Mouse (Mus musculus): ENCODE measurements around the gene Epb41l1. TPM values are rescaled to one million over a fixed set of nuclear protein-coding genes. Genes with fewer than 3 reads are reported as not detected.

Epb41l1 gene
- total RNA-seq, 2 experiments from 2014 or later = 15.9 to 19.9 TPM

DNA sequence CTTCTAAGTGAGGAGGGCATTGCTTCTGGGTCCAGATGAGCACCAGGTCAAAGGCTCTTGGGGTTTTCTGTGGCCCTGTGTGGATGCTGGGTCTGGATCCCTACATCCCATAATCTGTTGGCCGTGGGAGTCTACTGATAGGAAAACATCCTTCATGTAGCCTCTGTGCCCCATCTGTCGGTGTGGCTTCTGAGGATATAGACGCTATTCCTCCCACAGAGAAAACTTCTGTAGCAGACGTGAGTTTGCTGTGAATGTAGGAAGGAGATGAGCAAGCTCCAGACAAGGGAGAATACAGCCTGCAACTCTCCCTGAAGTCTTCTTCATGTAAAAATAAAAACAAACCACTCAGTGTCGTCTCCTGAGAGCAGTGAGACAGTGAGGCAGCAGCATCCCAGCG is 97.6 kb downstream of the Epb41l1 start:
- no peak for DNase-seq
- intact Hi-C loops (cut with DNase I) = loop anchor here (5.0 kb wide), 1 partner anchor 136 kb away; no protein-coding TSS in a partner anchor

DNA sequence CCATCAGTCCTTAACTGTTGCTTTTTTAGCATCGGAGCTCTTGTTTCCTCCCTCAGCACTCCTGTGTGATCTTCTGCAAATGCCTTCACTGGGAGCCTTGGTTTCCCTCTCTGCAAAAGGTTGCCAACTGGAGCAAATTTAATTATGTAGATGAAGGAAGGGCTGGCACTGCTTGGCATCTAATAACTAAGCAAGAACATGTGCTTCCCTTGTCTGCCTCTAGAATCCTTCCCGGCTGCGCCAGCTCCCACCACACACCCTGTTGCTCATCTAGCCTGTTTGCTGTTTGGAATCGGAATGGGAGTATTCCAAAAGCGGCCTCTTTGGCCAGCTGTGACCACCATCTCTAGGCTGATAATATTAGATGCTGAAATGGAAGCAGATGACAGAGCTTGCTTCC is 98.9 kb downstream of the Epb41l1 start:
- intact Hi-C loops (cut with DNase I) = loop anchor here (5.0 kb wide), 1 partner anchor 137 kb away; no protein-coding TSS in a partner anchor
- DNase-seq = no peak

DNA sequence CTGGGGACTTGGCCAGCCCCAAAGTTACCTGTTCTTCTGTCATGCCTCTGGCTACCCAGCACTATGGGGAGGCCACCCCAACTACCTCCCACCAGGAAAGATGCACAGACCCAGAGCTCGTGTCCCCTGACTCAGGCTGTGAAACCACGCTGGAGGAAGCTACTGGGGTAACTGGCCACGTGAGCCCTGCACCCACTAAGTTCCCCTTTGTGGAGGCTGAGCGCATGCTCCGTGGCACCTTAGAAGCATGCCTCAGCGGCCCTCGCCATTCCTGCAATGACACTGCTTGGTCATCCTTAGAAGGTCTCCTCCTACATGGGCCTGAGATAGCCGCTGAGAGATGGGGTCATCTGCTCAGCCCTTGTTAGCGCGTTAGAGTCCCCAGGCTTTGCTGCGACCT is 102.3 kb downstream of the Epb41l1 start:
- intact Hi-C loops (cut with DNase I) = no loop called here
- no peak for DNase-seq

DNA sequence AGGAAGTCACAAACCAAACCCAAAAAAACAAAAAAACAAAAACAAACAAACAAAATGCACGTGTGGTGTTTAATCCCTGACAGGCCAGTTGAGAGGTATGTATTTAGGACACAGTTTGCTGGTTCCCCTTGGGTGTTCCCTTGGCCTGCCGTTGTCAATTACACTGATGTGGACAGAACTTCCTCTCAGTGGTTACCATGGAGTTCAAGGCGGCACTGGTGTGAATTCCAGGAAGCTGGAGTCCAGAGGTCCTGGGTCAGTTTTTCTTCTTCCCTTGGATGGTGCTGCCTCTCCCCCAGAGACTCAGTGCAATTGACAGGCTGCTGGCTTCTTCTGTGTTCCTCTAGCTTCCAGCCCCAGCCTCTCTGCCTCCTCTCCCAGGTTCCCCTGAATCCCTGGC is 103.4 kb downstream of the Epb41l1 start:
- intact Hi-C loops (cut with DNase I) = no loop called here
- DNase-seq = peak in 1 of 2 experiments; percentile 29

DNA sequence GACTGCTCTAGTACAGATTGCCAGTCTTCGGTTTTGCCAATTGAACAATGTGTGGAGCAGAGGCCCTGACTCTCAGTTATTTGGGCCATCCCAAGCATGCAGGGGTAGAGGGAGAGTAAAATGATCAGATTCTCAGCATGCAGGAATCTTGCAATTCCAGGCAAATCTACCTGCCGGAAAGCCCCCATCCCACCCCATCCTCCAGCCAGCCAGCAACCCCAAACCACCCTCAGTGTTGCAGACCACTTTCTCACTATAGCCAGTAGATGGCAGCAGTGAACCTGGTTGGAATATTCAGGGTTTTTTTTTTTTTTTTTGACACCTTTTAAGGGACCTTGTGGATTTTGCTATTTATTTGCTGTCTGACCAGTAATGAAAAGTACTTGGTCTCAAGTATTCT is 109.0 kb downstream of the Epb41l1 start:
- DNase-seq = peak; percentile 31 to 45

DNA sequence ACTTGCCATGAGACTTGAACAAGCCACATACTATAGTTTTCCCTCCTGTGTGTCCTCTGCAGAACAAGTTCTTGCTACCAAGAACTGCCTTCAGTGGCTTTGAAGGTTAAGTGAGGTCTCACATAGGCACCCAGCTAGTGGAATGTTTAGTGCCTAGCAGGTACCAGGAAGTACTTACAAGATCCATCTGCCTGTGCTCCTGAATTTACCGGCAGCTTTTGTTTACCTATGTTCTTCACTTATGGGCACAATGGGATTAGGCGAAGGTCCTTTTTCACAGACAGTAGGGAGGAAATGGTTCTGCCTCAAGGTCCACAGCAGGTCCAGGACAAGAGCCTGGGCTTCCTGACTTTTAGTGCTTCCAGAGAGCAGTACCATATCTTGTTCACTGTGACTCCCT is 112.5 kb downstream of the Epb41l1 start:
- intact Hi-C loops (cut with DNase I) = no loop called here
- DNase-seq = no peak

More for the DNA sequence above, 109.0 kb downstream of the Epb41l1 start:
- intact Hi-C loops (cut with DNase I) = loop anchor here (1.0 kb wide), 1 partner anchor 176 kb away; no protein-coding TSS in a partner anchor

DNA sequence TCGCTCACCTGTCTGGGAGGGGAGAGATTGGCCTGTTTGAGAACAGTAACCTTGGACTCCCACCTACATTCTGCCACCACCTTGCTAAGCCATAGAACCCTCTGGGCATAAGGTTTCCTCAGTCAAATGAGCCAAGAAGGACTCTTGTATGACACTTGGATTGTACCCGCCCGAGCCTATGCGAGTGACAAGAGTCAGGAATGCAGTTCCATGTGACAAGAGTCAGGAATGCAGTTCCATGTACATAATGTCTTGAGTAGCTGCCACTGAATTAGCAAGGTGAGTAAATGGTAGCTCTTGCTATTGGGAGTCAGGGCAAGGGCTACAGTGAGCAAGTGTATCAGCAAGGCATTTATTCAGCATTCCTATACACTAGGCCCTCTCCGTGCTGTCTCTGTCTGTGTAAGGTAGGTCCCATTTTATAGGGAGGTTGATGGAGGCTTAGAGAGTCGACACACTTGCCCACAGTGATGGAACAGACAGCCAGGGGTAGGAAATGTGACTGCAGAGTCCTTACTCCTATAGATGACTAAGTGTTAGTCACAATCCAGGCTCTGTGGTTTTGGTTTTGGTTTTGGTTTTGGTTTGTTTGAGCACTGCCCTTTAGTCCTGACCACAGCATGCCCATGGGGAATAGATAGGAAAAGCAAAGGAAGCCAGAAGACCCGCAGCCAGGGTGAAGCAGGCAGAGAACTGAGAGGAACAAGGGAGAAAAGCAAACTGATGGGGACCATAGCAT is 118.3 kb downstream of the Epb41l1 start:
- intact Hi-C loops (cut with DNase I) = no loop called here
- DNase-seq = no peak

DNA sequence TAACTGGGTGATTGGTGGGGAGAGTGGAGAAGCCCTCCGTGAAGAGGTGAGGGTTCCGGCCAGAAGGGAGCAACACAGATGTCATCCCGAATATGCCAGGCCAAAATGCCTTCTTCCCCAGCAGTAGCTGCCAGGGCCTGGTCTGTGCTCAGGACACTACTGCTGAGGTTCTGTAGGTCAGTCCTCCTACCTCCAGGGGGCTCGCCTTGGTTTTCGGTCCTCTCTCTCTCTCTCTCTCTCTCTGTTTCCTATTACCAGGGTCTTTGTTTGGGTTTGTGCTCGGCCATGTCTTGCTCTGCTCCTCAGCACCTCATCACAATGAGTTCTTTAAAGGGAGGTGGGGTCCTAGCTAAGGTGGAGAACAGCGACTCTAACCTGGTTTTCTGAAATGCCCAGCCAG is 120.3 kb downstream of the Epb41l1 start:
- no peak for DNase-seq
- intact Hi-C loops (cut with DNase I) = no loop called here

DNA sequence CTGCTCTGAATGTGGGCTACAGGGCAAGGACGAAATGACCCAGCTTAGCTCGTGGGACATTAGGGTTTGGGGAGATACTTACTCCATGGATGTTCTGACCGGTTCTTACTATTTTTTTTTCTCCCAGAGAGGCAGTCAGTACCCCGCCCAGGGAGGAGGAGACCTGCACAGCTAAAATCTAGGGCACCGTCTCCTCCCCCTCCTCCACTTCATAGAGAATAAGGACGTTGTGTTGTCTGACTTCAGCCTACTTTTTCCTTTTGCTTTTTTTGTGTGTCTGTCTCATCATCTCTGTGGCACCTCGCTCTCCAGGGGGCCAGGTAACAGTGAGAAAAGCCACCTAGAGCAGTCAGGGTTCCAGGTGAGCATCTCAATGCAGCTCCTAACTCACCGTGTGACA is 121.7 kb downstream of the Epb41l1 start:
- intact Hi-C loops (cut with DNase I) = no loop called here
- no peak for DNase-seq

DNA sequence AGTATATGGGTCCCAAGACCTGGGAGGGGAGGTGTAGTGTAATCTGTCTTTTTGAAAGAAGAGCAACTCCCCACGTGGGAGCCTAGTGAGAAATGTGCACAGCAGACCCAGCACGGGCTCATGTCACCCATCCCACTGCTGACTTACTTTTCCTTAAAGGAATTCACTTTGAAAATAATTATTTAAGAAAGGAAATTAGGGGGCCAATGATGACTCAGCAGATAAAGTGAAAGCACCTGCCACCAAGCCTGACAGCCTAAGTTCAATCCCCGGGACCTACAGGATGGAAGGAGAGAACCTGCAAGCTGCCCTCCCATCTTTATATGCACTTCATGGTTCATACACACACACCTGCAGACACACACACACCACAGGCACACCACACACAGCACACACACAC is 123.1 kb downstream of the Epb41l1 start:
- intact Hi-C loops (cut with DNase I) = no loop called here
- no peak for DNase-seq

DNA sequence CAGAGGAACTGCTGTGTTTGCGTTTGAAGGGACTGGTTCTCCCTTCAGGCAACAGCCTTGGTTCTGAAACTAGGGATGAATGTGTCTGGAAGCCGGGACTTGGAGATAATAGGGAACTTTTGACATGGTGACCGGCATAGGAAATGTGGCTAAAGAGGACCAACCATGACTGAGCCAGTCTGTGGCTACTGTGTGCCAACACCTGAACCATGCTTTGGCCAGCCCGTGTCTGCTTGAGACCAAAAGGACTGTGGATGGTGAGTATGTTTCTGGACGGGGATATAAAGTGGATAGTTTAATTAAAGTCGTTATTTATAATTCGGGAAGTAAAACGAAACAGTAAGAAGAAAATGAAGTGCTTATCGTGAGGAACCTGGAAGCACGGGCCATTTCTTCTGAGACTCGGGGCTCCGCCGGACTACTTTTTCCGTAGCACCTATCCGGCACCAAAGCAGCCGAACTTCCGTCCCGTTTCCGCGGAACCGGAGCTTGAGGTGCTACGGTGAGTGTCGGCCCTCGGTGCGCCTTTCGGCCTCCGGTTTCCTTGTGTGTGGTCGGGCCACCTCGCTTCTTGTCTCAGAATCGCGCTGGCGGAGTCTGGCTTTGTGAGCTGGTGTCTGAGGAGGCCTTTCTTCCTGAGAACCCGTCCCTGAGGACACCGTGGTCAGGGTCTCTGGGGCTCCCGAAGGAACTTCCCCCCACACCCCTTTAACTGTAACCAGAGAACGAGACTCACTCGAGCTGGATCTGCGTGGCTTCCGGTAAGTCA is 126.6 kb downstream of the Epb41l1 start, which contains the start of gene Aar2:
Gene Aar2, plus strand, starts transcription at position 462 of the 769 bp plus-strand sequence.
- DNase-seq = peak; percentile 89 to 93
- intact Hi-C loops (cut with DNase I) = no loop called here

DNA sequence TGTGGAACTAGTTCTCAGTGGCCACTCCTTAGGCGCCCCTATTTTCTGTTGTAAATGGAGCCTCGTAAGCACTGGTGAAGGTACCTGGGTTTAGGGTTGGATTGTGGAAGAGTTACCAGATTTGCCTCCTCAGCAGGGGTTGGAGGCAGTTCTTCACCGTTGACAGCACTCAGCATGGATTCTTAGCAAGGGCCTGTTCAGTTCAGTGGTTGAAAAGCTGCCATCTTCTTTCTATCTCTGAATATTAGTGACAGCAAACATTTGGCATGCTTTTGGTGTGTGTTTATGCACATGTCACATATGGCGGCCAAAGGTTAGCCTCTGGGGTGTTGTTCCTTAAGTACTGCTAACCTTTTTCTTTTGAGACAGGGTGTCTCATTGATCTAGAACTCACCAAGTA is 131.7 kb downstream of the Epb41l1 start:
- intact Hi-C loops (cut with DNase I) = no loop called here
- DNase-seq = no peak

DNA sequence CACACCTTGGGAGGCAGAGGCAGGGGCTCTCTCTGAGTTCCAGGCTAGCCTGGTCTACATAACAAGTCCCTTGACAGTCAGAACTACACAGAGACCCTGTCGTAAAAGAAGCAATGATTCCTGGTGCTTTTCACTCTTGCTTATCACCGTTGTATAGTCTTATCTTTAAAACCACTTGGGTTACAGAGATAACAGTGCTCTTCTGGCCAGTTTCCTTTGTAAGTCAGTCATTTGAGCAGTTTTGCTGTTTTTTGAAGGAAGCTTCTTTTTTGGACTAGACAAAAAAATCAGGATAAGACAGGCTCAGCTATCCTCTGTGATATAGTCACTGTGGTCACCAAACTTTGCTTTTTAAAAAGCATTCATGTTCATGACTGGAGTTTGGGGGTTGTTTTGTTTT is 141.1 kb downstream of the Epb41l1 start:
- intact Hi-C loops (cut with DNase I) = no loop called here
- no peak for DNase-seq

DNA sequence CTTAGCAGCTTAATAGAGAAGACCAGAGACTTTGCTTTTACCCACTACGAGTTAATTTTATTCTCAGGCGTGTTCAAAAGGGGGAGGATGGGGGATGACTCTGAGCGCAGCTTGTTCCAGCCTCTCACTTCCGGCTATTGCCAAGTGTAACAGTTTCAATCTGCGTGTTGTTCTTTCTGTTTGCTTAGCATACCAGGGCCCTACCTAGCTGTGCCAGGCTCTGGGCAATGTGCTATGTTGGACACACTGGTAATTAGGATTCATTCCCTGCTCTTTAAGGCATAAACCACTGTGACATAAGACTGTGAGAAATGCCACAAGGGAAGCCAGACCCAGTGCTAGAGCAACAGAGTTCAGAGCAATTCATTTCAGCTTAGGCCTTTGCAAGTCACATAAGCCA is 142.8 kb downstream of the Epb41l1 start:
- DNase-seq = no peak
- intact Hi-C loops (cut with DNase I) = no loop called here

DNA sequence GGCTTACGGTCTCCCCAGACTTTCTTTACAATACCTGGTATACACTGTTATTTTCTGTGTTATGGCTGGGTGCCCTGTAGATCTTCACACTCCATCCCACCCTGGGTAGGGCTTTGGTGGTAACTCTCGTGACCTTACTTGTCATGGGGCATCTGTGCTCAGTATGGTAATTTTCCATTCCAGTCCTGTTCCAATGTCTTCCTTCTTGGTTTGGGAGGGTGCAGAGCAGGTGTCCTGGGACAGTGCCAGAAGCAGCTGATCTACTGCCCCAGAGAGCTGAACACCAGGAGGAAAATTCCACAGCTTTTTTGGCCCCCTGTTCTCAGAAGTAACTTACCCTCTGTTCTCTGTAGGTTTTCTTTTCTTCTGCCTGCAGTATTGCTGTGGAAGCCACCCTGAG is 145.8 kb downstream of the Epb41l1 start:
- intact Hi-C loops (cut with DNase I) = no loop called here
- no peak for DNase-seq

DNA sequence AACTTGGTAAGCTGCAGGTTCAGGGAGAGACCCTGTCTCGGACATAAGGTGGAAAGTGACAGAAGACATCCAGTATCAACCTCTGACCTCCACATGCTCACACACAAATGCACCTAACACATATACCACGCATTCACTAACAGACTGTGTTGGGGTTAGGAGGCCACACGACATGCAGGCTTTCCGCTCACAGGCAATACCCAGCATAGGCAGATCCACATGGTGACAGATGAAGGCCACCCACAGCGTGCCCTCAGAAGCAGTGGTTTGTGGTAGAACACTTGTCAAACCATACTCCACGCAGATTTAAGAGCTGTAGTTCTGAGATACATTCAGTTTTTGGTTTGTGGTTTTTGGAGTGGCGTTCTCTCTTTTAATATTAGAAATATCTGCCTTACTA is 147.9 kb downstream of the Epb41l1 start:
- no peak for DNase-seq
- intact Hi-C loops (cut with DNase I) = no loop called here

DNA sequence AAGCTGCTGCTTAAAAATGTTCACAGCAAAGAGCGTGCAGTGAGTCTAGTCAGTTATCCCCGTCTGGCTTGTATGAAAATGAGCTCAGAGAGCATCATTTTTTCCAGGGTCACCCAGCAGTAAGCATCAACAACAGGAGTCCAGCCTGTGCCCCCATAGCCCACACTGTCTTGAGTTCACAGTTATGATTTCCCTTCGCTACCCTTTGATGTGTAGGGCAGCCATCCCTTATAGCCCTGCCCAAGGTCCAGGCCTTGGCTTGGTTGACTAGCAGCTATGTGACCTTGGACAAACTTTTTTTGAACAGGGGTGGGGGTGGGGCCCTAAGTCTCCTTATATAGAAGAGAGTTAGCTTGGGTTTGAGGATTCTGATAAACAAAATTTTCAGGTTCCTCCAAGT is 148.6 kb downstream of the Epb41l1 start:
- intact Hi-C loops (cut with DNase I) = no loop called here
- DNase-seq = no peak

DNA sequence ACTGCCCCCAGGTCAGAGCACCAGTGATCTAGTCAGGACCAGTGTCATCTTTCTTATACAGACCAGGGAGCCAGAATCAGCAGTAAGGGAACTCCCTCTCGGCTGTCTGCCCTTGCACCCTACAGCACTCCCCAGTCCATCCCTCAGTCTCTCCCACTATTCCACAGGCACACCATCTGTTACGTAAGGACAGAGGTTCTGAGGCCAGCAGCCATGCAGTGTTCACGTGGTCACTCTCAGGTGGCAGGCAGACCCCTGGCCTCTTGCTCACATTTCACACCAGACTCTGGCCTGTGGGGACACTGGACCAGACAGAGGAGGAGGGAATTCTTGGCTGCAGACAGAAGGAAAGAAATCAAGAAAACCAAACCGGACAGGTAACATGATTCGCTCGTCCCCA is 150.8 kb downstream of the Epb41l1 start:
- intact Hi-C loops (cut with DNase I) = no loop called here
- no peak for DNase-seq

DNA sequence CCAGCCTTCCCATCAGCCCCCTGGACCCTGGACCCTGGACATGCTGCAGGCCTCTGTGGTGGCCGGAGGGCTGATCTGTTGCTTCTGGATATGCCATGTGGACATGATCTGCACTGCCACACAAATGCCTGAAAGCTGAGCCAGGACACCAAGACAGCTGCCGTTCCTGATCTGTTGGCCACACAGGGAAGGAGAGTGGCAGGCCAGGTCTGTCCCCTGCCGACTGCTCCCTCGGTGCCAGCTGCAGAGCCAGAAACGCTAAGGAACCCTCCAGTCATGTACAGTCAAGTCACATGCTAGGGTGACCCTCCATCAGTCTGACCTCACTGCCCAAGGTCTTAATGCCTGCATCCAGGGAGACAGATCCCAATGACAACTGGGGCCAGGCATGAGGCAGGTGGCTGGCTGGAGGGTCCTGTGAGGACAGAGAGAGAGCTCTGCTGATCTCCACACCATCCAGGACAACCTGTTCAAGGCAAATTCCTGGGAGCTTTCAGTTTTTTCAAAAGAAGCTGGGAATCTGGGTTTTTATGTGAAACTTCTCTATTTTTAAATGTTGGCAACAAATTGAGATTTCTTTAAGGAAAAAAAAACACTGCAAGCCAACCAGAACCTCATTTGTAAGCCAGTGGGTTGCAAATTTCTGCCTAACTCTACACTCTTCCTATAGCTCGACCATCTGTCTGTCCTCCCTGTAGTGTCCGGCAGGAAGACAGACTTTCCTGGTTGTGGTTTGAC is 156.3 kb downstream of the Epb41l1 start:
- no peak for DNase-seq

DNA sequence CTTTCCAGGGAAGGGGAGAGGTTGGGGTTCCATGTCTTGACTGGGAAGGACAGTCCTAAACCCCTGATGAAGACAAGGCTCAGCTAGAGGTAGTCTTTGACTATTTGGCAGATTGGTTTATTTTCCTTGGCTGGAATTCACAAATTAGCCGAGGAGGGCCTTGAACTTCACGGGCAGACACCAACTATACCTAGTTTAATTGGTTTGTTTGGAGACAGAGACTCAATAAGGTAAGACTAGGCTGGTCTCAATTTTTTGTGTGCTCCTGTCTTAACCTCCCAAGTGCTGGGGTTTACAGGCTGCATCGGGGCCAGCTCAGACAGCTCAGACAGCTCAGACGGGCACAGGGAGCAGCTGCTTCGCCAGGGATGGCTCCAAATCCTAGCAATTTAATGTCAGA is 159.8 kb downstream of the Epb41l1 start:
- no peak for DNase-seq
- intact Hi-C loops (cut with DNase I) = loop anchor here (5.0 kb wide), 1 partner anchor 47 kb away; no protein-coding TSS in a partner anchor

More for the DNA sequence above, 156.3 kb downstream of the Epb41l1 start:
- intact Hi-C loops (cut with DNase I) = no loop called here

DNA sequence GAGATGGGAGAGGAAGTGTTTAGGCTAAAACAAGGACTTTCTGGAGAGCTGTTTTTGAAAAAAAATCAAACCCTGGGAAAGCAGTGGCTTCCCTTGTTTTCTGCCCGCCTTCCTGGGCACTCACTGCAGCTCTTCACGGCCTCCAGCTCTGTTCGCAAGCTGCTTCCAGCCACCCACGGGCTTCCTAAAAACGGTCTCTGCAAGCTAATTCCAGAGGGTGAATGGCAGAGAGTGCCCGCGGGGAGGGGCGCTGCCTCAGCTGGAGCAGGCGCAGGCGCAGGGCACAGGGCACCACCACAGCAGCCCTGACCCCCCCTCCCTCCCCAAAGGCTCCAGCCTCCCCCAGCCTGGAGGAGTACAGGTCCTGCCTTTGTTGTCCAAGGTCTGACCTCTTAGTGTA is 160.5 kb downstream of the Epb41l1 start:
- peak in 1 of 2 experiments; percentile 4 for DNase-seq
- intact Hi-C loops (cut with DNase I) = loop anchor here (5.0 kb wide), 1 partner anchor 46 kb away; no protein-coding TSS in a partner anchor
